Mouse (Mus musculus) stomach, postnatal 0 days (tissue): ENCODE measurements around the gene Vps45. TPM values are rescaled to one million over a fixed set of nuclear protein-coding genes. Genes with fewer than 3 reads are reported as not detected.

ENCODE experiments used
- ATAC-seq: fragments of 200-750 bp; cut with Nextera tagmentation; 2 replicates; pipeline ENCODE4 v1.8.0; 2017; ENCODE audit not compliant: low FRiP score, low TSS enrichment
- DNase-seq: peaks from one replicate; pipeline ENCODE4 v3.0.0-alpha.2; 2016; ENCODE audit warnings: low spot score
- H3K27ac ChIP-seq: fragments of 300-500 bp; sonication (generic); replicated peaks from 2 replicates; pipeline ENCODE4 v1.5.1; 2014; ENCODE audit warnings: mild to moderate bottlenecking, control low read depth
- H3K27me3 ChIP-seq: fragments of 300-500 bp; sonication (generic); 2 replicates; pipeline ENCODE4 v1.6.1; 2014; ENCODE audit warnings: low read length; ENCODE audit not compliant: control insufficient read depth, insufficient read depth
- H3K36me3 ChIP-seq: fragments of 300-500 bp; sonication (generic); 2 replicates; pipeline ENCODE4 v1.6.1; 2014; ENCODE audit warnings: low read length, mixed read lengths; ENCODE audit not compliant: control insufficient read depth, insufficient read depth
- H3K4me1 ChIP-seq: fragments of 300-500 bp; sonication (generic); replicated peaks from 2 replicates; pipeline ENCODE4 v1.6.1; 2014; ENCODE audit warnings: antibody characterized with exemption; ENCODE audit not compliant: control insufficient read depth, insufficient read depth
- H3K4me2 ChIP-seq: fragments of 300-500 bp; sonication (generic); replicated peaks from 2 replicates; pipeline ENCODE4 v1.6.1; 2014; ENCODE audit warnings: low read depth, mild to moderate bottlenecking, control low read depth, moderate library complexity
- H3K4me3 ChIP-seq: fragments of 300-500 bp; sonication (generic); 2 replicates; pipeline ENCODE4 v1.5.1; 2014; ENCODE audit warnings: low read depth, low read length, control low read depth
- H3K9ac ChIP-seq: fragments of 300-500 bp; sonication (generic); 2 replicates; pipeline ENCODE4 v1.6.1; 2014; ENCODE audit warnings: mild to moderate bottlenecking, low read length, control low read depth, mixed read lengths
- H3K9me3 ChIP-seq: fragments of 300-500 bp; sonication (generic); 2 replicates; pipeline ENCODE4 v1.6.1; 2016; ENCODE audit warnings: low read length; ENCODE audit not compliant: control insufficient read depth
- CTCF ChIP-seq: IDR thresholded peaks from 2 replicates; pipeline ENCODE4 v1.5.1; 2016; ENCODE audit warnings: antibody characterized with exemption, low read depth, mild to moderate bottlenecking, moderate library complexity
- EP300 ChIP-seq: optimal IDR thresholded peaks from 2 replicates; pipeline ENCODE3; 2016; ENCODE audit warnings: antibody characterized with exemption
- WGBS: fragments of 180-500 bp; shearing (Covaris S2); extraction: QIAGEN DNeasy Blood & Tissue Kit; methylation state at CpG from one replicate; pipeline ENCODE4 v1.1.7; 2014; 5-methylcytosine and 5-hydroxymethylcytosine counted together
- polyA plus RNA-seq: library from polyadenylated mRNA; unstranded; fragments of >200 nt; fragmentation: Nextera tagmentation; extraction: Ambion mirVana; gene quantifications from 2 replicates; pipeline ENCODE4 v1.2.1, GENCODE M21; 2015

The Vps45 gene
- polyA plus RNA-seq, 1 experiment from 2014 or later = 28.0 TPM

DNA sequence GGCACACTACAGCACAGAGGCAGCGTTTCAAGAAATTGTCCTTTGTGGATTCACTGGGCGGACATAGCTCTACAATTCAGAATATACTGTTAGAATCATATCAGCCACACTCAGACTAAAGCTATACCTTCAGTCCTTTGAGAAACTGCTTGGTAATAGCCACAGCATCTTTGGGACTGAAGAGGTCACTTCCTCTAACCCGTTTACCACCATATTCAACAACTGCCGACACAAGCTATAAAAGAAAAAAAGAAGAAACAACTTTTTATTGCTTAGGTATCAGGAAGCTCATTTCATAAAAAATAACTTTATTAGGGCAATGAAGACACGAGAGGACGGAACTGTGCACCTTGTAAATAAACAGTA, 25.6 kb downstream of the Vps45 start:
- H3K36me3 ChIP-seq = no peaks in the 10 kb centered on the region
- H3K4me3 ChIP-seq = no peak overlapping the region
- H3K27ac ChIP-seq = no peak overlapping the region
- no peak for DNase-seq
- no peak for ATAC-seq
- H3K4me2 ChIP-seq = no peak overlapping the region
- no peaks in the 10 kb centered on the region for H3K9me3 ChIP-seq
- TF ChIP-seq CTCF (no peak), EP300 (no peak)
- no peak overlapping the region for H3K9ac ChIP-seq
- WGBS = 94% methylated on average over 6 of the region's 6 CpGs
- no peaks in the 10 kb centered on the region for H3K4me1 ChIP-seq
- no peaks in the 10 kb centered on the region for H3K27me3 ChIP-seq

DNA sequence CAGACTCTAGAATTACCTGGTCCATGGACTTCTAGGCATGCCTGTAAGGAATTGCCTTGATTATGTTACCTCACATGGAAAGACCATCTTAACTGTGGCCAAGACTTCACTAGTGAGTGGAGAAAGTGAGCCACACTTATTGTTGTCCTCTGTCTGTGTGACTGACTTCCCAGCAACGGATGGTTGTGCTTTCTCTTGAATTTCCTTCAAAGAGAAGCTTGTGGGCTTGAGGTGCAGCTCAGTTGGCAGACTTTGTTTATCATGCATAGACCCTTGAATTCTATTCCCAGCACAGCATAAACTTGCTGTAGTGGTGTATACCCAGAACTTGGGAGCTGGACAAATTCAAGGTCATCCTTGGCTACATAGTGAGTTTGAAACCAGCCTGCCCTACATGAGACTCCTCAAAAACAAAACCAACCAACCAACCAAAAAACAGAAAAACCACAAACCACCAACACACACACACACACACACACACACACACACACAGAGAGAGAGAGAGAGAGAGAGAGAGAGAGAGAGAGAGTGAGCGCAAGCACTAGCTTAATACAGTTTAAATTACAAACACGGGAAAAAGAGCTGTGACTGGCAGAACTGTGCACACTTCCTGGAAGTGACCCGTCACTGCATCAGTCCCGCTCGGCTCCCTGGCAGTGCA, 26.1 kb downstream of the Vps45 start:
- ATAC-seq (no peak), DNase-seq (no peak)
- no peaks in the 10 kb centered on the region for H3K4me1 ChIP-seq
- TF ChIP-seq CTCF = no peak
- no peak for TF ChIP-seq EP300
- H3K4me3 ChIP-seq = no peak overlapping the region
- H3K36me3 ChIP-seq = no peaks in the 10 kb centered on the region
- no peak overlapping the region for H3K27ac ChIP-seq
- WGBS = 75% methylated on average over 6 of the region's 6 CpGs
- H3K9me3 ChIP-seq = no peaks in the 10 kb centered on the region
- H3K9ac ChIP-seq = no peak overlapping the region
- H3K27me3 ChIP-seq = no peaks in the 10 kb centered on the region
- no peak overlapping the region for H3K4me2 ChIP-seq

DNA sequence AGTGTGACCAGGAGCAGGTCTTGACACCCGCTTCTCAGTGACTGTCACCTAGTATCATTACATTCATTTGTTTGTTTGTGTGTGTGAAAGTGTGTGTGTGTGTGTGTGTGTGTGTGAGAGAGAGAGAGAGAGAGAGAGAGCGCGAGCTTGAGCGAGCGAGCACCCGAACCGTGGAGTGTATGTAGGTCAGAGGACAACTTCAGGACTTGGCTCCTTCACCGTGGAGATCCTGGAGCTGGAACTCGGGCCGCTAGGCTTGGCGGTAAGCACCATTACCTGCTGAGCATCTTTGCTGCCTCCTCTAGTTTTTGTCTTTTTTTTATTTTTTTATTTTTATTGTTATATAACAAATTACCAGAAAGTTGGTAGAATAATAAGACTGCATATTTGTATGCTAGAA, 28.5 kb downstream of the Vps45 start:
- TF ChIP-seq EP300 (no peak), CTCF (no peak)
- no peaks in the 10 kb centered on the region for H3K27me3 ChIP-seq
- H3K9ac ChIP-seq = no peak overlapping the region
- no peaks in the 10 kb centered on the region for H3K36me3 ChIP-seq
- no peak for DNase-seq
- H3K4me3 ChIP-seq = no peak overlapping the region
- no peaks in the 10 kb centered on the region for H3K4me1 ChIP-seq
- WGBS = 92% methylated on average over 11 of the region's 11 CpGs
- no peaks in the 10 kb centered on the region for H3K9me3 ChIP-seq
- ATAC-seq = no peak
- H3K4me2 ChIP-seq = no peak overlapping the region
- H3K27ac ChIP-seq = no peak overlapping the region

DNA sequence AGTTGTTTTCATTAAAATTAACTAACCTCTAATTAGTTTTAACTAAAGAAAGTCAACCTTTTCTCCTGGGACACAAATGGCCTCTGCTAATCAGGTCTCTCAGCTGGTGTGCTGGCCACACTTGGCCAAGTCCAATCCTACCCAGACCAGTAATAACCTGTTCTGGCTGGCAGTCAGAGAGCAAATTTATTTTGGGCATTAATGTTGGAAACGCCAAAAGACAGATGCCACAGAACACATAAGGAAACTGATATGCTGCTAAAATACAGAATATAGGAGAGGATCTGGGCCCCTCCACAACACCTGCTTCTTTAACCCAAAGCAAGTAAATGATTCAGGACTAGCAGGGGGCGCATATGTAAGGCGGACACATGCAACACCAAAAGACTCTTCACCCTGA, 28.9 kb downstream of the Vps45 start:
- no peak overlapping the region for H3K4me3 ChIP-seq
- no peaks in the 10 kb centered on the region for H3K4me1 ChIP-seq
- no peaks in the 10 kb centered on the region for H3K27me3 ChIP-seq
- no peak overlapping the region for H3K9ac ChIP-seq
- TF ChIP-seq EP300 (no peak), CTCF (no peak)
- no peaks in the 10 kb centered on the region for H3K9me3 ChIP-seq
- no peak overlapping the region for H3K27ac ChIP-seq
- H3K36me3 ChIP-seq = no peaks in the 10 kb centered on the region
- WGBS = 88% methylated on average over 3 of the region's 3 CpGs
- no peak overlapping the region for H3K4me2 ChIP-seq
- DNase-seq (no peak), ATAC-seq (no peak)

DNA sequence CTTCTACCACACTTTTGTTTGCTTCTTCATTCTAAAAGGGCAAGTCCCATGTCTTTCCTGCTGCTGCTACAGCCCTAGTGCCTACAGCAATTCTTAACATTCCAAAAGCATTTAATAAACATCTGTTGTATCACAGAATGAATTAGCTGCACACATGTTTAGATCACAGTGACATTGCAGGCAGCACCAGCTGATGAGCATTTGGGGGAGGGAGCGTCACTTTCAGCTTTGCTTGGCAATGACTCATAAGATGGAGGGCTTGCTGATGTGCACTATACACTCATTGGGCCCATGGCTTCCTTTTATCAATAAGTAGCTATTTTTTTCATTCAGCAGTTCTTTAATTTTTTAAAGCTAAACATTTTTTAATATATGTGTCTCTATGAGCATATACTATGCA, 30.4 kb downstream of the Vps45 start:
- no peak overlapping the region for H3K9ac ChIP-seq
- ATAC-seq (no peak), DNase-seq (no peak)
- no peaks in the 10 kb centered on the region for H3K27me3 ChIP-seq
- no peak overlapping the region for H3K4me2 ChIP-seq
- no peaks in the 10 kb centered on the region for H3K9me3 ChIP-seq
- H3K27ac ChIP-seq = no peak overlapping the region
- H3K36me3 ChIP-seq = no peaks in the 10 kb centered on the region
- no peak overlapping the region for H3K4me3 ChIP-seq
- 52% methylated on average over 1 of the region's 1 CpGs for WGBS
- H3K4me1 ChIP-seq = no peaks in the 10 kb centered on the region
- TF ChIP-seq CTCF = no peak
- TF ChIP-seq EP300 = no peak

DNA sequence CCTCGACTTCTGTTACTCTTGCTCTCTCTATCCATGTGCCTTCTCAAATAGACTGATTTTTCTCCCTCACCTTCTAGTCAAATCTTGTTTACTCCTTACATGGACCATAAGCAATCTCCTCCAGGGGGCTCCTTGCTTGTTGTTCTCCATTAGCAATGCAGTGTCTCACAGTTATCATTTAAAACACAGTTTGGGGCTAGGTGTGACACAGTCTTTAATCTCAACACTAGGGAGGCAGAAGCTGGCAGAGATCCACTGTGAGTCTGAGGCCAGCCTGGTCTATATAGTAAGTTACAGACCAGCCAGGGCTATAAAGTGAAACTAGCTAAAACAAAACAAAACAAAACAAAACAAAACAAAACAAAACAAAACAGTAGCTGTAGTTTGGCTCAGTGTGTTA, 31.1 kb downstream of the Vps45 start:
- Histone ChIP-seq H3K9me3 (no peaks in the 10 kb centered on the region), H3K9ac (no peak overlapping the region), H3K4me1 (no peaks in the 10 kb centered on the region), H3K36me3 (no peaks in the 10 kb centered on the region), H3K27me3 (no peaks in the 10 kb centered on the region), H3K27ac (no peak overlapping the region), H3K4me3 (no peak overlapping the region), H3K4me2 (no peak overlapping the region)
- DNase-seq = no peak
- no peak for ATAC-seq
- 78% methylated on average over 1 of the region's 1 CpGs for WGBS
- TF ChIP-seq EP300 = no peak
- no peak for TF ChIP-seq CTCF
